Mouse (Mus musculus) cerebellum, adult (tissue): ENCODE data around the gene Cd47.
A peak's percentile ranks its signal among the peaks of the same experiment; 100 is the strongest.

ENCODE experiments used
- ATAC-seq: cut with Nextera tagmentation; 2 replicates; pipeline ENCODE4 v1.9.2; 2017; ENCODE audit warnings: mild to moderate bottlenecking, moderate library complexity, mixed read lengths; ENCODE audit not compliant: insufficient number of reproducible peaks, low FRiP score, low TSS enrichment

The Cd47 gene

GRCm38 (mm10) chr16:49858907-49859853 lies 58.8 kb downstream of the Cd47 start:
- ATAC-seq, result no peak

- ATAC-seq, result no peak
Measured at GRCm38 (mm10) chr16:49861986-49862385, 61.7 kb downstream of the Cd47 start.

- ATAC-seq, result no peak
Measured at GRCm38 (mm10) chr16:49866617-49867016, 66.3 kb downstream of the Cd47 start.

GRCm38 (mm10) chr16:49868278-49868677 lies 67.9 kb downstream of the Cd47 start:
- no peak for ATAC-seq

- no peak for ATAC-seq
Measured at GRCm38 (mm10) chr16:49873918-49874317, 73.6 kb downstream of the Cd47 start.

- no peak for ATAC-seq
Measured at GRCm38 (mm10) chr16:49874546-49874945, 74.2 kb downstream of the Cd47 start.

GRCm38 (mm10) chr16:49876291-49877030 lies 76.1 kb downstream of the Cd47 start:
- 0 out of 2 replicates have a peak, but pooled peaks have one; percentile 23 for ATAC-seq

- ATAC-seq, result no peak
Measured at GRCm38 (mm10) chr16:49877243-49877642, 76.9 kb downstream of the Cd47 start.

- ATAC-seq, result no peak
Measured at GRCm38 (mm10) chr16:49878051-49878450, 77.7 kb downstream of the Cd47 start.

- ATAC-seq, result peak; percentile 54
Measured at GRCm38 (mm10) chr16:49886403-49887066, 86.2 kb downstream of the Cd47 start.

GRCm38 (mm10) chr16:49887290-49887689 lies 87.0 kb downstream of the Cd47 start:
- ATAC-seq, result no peak

GRCm38 (mm10) chr16:49887811-49888564 lies 87.7 kb downstream of the Cd47 start:
- ATAC-seq, result no peak

- no peak for ATAC-seq
Measured at GRCm38 (mm10) chr16:49889031-49889655, 88.8 kb downstream of the Cd47 start.

GRCm38 (mm10) chr16:49892252-49892651 lies 91.9 kb downstream of the Cd47 start:
- no peak for ATAC-seq

GRCm38 (mm10) chr16:49892945-49893344 lies 92.6 kb downstream of the Cd47 start:
- ATAC-seq, result no peak

GRCm38 (mm10) chr16:49894624-49895023 lies 94.3 kb downstream of the Cd47 start:
- no peak for ATAC-seq

GRCm38 (mm10) chr16:49896132-49896531 lies 95.8 kb downstream of the Cd47 start:
- no peak for ATAC-seq

GRCm38 (mm10) chr16:49901395-49901794 lies 101.1 kb downstream of the Cd47 start:
- no peak for ATAC-seq

GRCm38 (mm10) chr16:49902083-49902482 lies 101.8 kb downstream of the Cd47 start:
- no peak for ATAC-seq
